Mouse (Mus musculus): ENCODE results near the gene Dlg4.
A peak's percentile ranks its signal among the peaks of the same experiment; 100 is the strongest.
"Not testable (repeated sequence)": the region's sequence is repeated elsewhere in the genome, so short reads cannot be mapped to it uniquely, and the experiment has no call there.

Gene Dlg4

DNA sequence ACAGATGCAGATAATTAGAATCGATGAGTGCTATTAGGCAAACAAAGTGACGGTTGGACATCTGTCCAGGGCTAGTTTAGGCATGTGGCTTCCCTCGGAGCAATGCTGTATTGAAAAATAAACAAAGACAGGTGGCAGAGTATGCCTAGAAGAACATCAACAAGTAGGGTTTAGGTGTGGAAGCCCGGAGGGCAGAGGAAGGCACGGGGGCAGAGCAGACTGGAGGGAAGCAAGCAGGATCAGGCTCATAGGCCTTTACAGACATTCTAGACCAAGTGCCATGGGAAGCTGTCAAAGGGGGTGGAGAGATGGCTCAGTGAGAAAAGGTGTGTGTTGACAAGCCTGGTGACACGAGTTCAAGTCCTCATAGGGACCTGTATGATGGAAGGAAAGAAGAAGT lies 32.6 kb downstream of the Dlg4 start:
- DNase-seq (ENCODE audit: low read depth in 2 of 2, low spot score in 2 of 2): no peak

- DNase-seq (ENCODE audit: low read depth in 2 of 2, low spot score in 2 of 2): peak in 1 of 2 experiments; percentile 26
These were observed 33.1 kb downstream of the Dlg4 start for GRCm38 (mm10) chr11:70049816-70050215.

DNA sequence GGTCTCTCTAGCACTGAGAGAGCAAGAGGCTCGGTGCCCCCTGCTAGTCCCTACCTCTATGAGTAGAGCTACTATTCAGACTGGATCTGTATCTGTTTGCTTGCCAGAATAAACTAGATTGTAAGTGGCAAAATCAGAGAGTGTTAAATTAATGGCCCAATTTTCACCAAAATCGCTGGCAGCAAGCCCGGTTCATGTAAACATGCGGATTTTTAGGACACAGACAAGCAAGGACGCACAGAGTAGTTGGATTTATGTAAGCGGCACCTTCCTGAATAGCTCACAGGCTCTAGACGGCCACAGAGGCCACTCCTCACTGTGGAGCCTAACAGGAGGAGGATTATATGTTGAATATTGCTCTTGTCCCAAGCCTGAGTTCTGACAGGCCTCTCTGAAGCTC lies 36.4 kb downstream of the Dlg4 start:
- DNase-seq (ENCODE audit: low read depth in 2 of 2, low spot score in 2 of 2): no peak

DNA sequence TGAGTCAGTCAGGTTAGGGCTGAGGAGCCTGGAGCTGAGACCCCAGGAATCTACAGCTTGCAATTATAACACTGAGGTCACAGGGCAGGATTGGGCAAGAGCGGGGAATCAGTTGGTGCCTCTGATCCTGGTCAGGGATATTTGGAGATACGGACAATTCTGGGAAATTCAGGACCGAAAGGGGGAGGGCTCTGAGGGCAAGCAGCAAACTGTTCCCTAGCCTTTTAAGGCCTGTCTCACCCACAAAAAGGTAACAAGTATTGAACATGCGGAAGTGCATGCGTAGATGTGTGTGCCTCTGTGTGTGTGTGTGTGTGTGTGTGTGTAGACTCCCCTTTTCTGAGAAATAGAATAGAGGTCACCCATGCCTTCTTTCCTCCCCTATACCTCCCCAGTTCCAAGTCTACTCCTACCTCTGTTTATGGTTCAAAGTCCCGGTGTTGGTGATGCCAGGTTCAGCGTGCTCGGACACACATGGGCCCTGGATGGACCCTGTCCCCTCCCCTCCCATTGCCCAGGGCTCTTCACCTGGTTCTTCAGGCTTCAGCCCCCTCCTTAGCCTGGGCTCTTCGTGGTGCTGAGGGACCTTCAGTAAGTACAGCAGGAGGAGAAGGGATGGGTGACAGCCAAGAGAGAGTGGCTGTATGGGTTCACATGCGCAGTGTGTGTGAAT lies 37.3 kb downstream of the Dlg4 start, which contains the start of gene Asgr1:
Gene Asgr1 (plus strand): TSS at position 188 of the 673 bp plus-strand sequence.
- no peak for DNase-seq (ENCODE audit: low read depth in 2 of 2, low spot score in 2 of 2)

DNA sequence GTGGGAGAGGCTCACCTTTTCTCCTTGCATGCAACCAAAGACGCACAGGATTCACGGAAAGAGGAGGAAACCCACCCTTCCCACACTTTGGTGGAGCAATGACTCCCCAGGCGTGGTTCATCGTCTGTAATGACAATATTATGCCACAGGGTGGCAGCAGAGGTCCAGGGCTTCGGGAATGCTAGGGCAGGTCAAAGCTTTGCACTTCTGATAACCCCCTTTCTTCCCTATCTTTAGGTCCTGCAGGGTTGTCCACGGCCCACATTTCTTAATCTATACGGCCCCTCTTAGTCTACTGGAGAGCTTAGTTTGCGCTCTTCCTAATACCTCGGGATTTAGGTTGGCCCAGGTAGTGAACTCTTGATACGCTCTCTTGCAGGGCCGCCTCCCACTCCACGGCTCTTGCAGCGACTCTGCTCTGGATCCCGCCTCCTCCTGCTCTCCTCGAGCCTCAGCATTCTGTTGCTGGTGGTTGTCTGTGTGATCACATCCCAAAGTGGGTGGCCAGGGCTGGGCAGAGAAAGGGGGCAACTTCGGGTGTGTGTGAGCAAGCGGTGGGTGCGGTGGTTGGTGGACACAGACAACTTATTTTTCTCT lies 39.0 kb downstream of the Dlg4 start:
- DNase-seq (ENCODE audit: low read depth in 2 of 2, low spot score in 2 of 2): peak; percentile 71 to 77

DNA sequence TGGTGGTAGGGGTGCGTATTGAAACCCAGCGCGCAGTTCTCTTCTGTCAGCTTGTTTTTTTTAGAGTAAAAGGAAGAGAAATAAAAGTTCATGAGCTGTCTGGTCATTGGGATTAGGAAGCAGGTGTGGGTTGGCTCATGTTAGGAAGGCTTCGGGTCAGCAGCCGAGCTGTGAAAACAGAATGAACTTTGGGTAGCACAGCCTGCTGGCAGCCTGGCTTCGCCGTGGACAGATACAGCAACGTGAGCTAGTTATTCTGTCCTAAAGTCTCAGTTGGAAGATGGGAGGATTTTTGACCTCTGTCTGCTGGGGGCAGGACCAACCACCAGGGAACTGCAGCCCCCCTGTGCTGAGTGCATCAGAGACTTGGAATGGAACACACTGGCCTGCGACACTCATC lies 41.1 kb downstream of the Dlg4 start:
- DNase-seq (ENCODE audit: low read depth in 2 of 2, low spot score in 2 of 2): no peak

DNA sequence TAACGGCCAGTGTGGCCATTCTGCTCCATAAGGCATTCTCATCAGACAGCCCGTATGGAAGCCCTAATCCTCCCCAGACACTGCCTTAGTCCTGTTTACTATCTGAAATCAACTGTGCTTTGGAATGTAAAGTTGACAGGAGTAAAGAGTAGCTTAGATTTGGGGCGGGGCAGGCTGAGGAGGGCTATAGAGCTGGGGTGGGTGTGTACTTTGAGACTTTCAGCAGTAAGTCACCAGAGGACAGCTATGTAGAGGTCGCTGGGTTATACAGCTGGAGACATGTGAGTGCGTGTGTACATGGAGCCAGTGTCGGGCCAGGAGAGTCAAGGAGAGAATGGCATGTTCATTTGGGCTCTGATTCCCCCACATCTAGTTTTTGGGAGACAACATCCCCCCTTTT lies 43.2 kb downstream of the Dlg4 start:
- DNase-seq (ENCODE audit: low read depth in 2 of 2, low spot score in 2 of 2): no peak

DNA sequence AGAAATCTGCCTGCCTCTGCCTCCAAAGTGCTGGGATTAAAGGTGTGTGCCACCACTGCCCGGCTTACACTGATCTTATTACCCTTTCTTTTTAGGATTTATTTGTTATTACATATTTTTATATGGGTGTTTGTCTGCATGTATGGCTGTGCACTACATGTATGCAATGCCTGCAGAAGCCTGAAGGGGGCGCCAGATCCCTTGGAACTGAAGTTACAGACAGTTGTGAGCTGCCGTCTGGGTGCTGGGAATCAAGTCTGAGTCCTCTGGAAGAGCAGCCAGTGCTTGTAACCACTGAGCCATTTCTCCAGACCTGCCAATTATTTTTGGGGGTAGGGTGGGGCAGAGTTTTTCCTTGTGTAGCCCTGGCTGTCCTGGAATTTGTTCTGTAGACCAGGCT lies 46.3 kb downstream of the Dlg4 start:
- DNase-seq (ENCODE audit: low read depth in 2 of 2, low spot score in 2 of 2): no peak

DNA sequence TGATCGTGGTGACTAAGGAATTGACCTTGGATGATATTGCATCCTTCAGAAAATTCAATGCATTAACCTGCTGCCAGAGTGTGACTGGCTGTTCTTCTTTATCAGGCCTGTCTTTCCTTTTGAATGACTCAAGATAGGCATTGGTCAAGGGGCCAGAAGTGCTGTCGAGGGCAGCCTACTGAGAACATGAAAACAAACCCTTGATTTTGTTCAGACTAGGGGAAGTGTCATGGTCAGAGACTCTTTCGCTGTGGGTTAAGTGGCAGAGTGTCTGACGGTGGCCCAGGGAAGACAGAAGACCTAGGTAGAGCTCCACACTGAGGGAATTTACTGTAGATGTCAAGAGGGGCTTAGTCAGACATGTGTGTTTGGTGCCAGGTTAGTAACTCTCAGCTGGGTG lies 50.0 kb downstream of the Dlg4 start:
- DNase-seq (ENCODE audit: low read depth in 2 of 2, low spot score in 2 of 2): no peak

- DNase-seq (ENCODE audit: low read depth in 2 of 2, low spot score in 2 of 2): no peak
These were observed 51.5 kb downstream of the Dlg4 start for GRCm38 (mm10) chr11:70068245-70068644.

- DNase-seq (ENCODE audit: low read depth in 2 of 2, low spot score in 2 of 2): no peak
These were observed 53.3 kb downstream of the Dlg4 start for GRCm38 (mm10) chr11:70070057-70070456.

- not testable (repeated sequence) for DNase-seq (ENCODE audit: low read depth in 2 of 2, low spot score in 2 of 2)
These were observed 53.9 kb downstream of the Dlg4 start for GRCm38 (mm10) chr11:70070603-70071002.

DNA sequence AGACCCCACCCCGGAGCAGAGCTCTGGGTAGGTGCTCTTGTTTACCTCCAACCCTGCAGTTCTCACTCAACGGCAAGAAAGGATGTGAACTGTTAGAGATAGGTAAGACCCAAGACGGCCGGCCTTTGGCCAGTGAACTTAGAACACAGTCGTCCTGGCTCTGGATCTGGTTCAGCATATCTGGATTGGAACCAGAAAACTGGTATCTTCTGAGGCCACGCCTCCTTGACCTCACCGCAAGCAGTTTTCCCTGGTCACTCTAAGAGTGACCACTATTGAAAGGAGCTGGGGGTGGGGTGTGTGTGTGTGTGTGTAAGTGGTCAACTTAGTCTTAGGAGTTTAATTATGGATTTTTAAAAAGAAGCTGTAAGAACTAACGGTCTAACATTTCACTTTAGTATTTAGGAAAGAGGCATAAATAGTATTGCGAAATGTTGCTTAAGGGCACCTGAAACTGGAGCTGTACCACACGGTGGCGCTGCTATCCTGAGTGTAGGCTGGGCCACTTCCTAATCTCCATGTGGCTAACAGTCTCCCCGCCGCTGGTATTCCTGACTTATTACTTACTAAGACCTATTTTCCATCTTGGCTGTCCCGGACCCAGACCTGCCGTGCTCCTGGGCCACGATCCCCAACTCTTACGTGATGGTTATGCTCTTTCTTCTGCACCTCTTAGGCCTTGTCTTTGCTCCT lies 57.8 kb downstream of the Dlg4 start:
- DNase-seq (ENCODE audit: low read depth in 2 of 2, low spot score in 2 of 2): peak in 1 of 2 experiments; percentile 30

GRCm38 (mm10) chr11:70075581-70075980 lies 58.8 kb downstream of the Dlg4 start:
- DNase-seq (ENCODE audit: low read depth in 2 of 2, low spot score in 2 of 2): no peak

GRCm38 (mm10) chr11:70077441-70077840 lies 60.7 kb downstream of the Dlg4 start:
- no peak for DNase-seq (ENCODE audit: low read depth in 2 of 2, low spot score in 2 of 2)

- DNase-seq (ENCODE audit: low read depth in 2 of 2, low spot score in 2 of 2): no peak
These were observed 62.4 kb downstream of the Dlg4 start for GRCm38 (mm10) chr11:70079175-70079574.

- DNase-seq (ENCODE audit: low read depth in 2 of 2, low spot score in 2 of 2): peak; percentile 31 to 37
These were observed 63.2 kb downstream of the Dlg4 start for GRCm38 (mm10) chr11:70079928-70080327.

DNA sequence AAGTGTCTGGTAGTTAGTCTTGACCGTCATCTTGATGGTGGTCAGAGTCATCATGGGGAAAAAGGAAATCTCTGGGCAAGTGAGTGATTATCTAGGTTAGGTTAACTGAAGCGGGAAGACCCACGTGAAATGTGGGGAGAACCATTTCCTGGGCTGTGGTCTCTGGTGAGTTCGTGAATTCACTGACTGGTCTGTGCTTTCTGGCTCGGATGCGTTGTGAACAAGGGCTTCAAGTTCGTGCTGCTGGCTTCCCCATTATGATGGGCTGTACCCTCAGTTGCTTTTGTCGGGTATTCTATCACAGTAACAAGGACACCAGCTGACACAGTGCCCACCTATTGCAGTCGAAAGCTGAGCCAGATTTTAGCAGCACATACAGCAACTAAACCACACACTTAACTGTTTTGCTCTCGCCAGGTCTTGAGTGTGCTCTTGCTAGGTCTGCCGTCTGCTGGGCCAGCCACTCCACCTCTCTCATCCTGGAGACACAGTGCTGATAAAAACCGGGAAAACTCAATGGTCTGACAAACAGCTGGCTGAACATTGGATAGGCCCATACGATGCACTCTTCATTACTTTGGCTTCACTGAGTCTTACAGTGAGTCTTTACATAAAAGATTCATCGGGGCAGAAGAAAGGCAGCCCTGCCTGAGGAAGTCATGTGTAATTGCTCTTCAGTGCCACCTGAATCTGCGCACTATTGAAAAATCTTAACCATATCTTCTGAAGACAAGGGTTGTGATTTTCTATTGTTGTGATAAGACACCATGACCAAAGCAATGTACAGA lies 64.3 kb downstream of the Dlg4 start:
- DNase-seq (ENCODE audit: low read depth in 2 of 2, low spot score in 2 of 2): peak in 1 of 2 experiments; percentile 16

DNA sequence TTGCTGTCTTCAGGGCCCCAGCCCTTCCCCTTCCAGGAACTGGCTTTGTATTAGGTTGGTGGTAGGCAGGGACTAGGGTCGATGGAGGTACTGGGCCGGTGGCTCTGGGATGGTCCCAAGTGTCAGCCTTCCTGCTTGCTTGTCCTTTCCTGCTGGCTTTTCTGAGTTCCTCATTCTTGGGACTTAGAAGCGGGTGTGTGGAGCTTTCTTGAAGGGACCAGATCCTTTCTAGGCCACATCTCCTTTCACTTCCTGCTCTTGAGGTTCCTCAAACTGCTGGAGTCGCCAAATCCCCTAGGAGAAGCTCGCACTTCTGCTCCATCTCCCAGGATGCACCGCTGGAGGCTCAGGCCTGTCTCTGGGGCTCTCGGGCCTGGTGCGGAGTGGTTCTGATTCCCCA lies 67.8 kb downstream of the Dlg4 start:
- DNase-seq (ENCODE audit: low read depth in 2 of 2, low spot score in 2 of 2): no peak

DNA sequence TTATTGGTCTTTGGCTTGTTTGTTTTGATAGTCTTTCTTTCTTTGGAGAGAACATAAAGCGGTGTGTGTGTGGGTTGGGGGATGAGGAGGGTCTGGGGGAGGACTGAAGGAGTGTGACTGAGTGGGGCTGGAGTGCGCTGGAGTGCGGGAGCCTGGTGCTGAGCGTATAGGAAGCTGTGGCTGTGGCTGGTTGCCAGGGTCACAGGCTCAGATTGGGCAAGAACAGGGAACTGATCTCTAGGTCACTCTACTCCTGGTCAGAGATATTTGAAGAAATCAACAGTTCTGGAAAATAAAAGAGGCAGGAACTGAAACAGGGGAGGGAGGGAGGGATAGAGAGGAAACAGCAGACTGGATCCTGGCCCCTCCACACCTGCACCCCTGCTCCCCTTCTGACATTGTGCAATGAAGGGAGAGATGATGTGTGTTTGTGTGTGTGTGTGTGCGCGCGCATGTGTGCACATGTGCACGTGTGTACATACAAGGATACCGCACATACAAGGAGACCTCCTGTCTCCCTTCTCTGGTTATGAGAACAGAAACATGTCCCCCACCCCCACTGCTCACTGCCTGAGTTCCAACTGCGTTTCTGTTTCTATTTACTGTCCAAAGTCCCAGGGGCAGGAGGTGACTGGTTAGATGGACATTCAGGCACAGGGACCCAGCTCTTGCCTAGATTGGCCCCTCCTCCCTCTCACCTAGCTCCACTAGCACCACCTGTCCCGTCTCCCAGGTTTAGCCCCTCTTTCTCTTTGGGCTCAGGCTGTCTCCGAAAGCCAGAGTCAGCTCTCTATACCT lies 75.4 kb downstream of the Dlg4 start, which contains the start of gene Asgr2:
Gene Asgr2 (plus strand): TSS at position 659 of the 798 bp plus-strand sequence.
- no peak for DNase-seq (ENCODE audit: low read depth in 2 of 2, low spot score in 2 of 2)

All from CD8-positive naive resting alpha-beta T cell, adult 2 months (primary cell).